Comparison of ENCODE assay signal across 13 mouse cellular contexts in the genomic region with DNA sequence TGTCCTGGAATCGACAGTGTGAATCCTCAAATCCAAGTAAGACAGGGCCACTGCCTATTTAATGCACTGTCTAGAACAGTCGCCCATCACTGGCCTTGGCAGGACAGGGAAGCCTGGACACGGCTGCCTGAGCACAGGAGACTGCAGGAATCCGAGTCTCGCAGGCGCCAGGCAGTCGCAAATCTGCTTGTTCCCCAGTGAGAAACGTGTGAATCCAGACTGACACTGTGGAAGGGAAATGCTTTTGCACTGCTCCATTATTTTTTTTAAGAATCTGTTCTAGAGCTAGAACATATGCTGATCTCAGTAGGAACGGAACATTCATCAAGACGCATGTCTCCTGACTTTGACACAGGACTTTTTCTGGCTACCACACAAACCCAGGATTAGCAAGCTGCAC.
DNase-seq lines count a peak whose midpoint lies in the region; ATAC-seq and TF ChIP-seq lines count a peak whose summit lies in the region.
"Had no signal": no experiment of that assay in that cellular context is flagged by ENCODE, and none has a peak within 500 bp of the region (broad histone marks: within the 10 kb centered on the region; RNA-seq: fewer than 3 reads in every experiment).

No protein-coding gene starts in this region.

- peak; percentile 85 for ATAC-seq in frontal cortex, adult (ENCODE audit: low TSS enrichment)
- ATAC-seq: Patski had no signal

- no peak for DNase-seq in frontal cortex, postnatal 25 days (ENCODE audit: low spot score in 2 of 2)
- DNase-seq in layer of hippocampus, adult 2 months (ENCODE audit: low spot score in 2 of 2) = peak in 1 of 2 experiments; percentile 50
- DNase-seq in layer of hippocampus, postnatal 10 days (ENCODE audit: low spot score in 2 of 2) = no peak
- DNase-seq in cerebellum, adult 11 months = peak; percentile 61
- DNase-seq in cerebellum, postnatal 14 days = peak; percentile 43 to 63
- no peak for DNase-seq in MN1 (ENCODE audit: low spot score)
- DNase-seq: kidney, adult 8-10 months; spleen, adult 18-20 months; thymus, postnatal 25 days had no signal

- peak overlapping the region; percentile 90 for H3K27ac ChIP-seq in layer of hippocampus, adult 2 months
- H3K27ac ChIP-seq: limb, embryonic 13.5 days; liver, embryonic 15.5 days had no signal

- H3K4me3 ChIP-seq in layer of hippocampus, adult 2 months = no peak overlapping the region
- H3K4me3 ChIP-seq: limb, embryonic 13.5 days; liver, embryonic 15.5 days had no signal

- no peak for TF ChIP-seq CTCF in layer of hippocampus, adult 2 months (conservative IDR thresholded peaks at IDR 0.05)

Comparison
In these comparisons a context has a peak if more than half of its experiments do, and no peak if none do; other contexts are left out.
1. DNase-seq: peak in cerebellum, adult 11 months (single experiment) and cerebellum, postnatal 14 days (2 of 2); none in frontal cortex, postnatal 25 days (0 of 2), layer of hippocampus, postnatal 10 days (0 of 2) and MN1 (single experiment).